Mouse (Mus musculus) testis, postnatal 14 days (tissue): ENCODE measurements around the gene Col4a2.

Experiments
- DNase-seq: peaks from one replicate; pipeline ENCODE4 v3.0.0; 2021; ENCODE audit warnings: low spot score

Gene Col4a2

DNA sequence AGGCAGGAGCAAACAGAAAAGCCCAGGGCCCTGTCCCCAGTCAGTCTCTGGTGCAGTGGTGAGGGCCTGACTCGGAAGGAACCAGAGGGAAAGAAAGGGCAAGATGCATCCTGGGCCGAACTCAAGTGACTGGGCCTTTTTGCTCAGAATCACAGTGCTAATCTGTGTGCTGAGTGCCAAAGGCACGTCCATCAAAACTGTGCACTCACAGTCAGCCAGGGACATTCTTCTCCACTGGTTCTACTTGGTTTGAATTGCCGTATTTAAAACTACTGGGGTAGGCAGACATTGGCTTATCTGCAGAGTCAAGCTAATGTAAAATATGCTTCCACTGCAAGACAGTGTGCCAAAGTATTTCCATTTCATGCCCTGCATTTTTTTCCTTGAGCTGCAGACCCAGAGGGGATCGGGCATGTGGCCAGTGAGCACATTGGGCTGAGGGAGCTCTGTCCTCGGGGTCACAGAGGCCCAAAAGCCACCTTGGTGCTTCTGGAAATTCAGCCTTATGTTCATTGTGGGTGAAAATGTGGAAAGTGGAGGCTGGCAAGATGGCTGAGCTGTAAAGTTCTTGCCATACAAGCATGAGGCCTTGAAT lies 12.3 kb downstream of the Col4a2 start:
- DNase-seq = no peak

DNA sequence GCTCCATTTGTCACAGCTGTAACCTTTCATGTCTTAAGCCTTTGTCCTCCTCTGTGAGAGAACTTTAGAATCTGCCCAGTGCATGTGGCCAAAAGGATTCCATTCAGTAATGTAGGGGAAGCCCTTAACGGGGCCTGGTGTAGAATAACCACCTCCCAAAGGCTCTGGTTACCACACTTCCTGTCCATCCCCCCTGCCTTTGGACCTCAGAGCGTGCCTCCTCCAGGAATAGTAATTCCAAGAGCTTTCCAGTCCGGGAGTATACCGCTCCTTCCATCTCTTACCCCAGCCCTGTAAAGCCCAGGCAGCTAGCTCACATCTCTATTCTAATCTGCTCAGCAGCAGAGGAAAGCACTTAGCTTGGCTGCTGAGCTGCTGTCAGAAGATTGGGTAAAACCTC lies 14.7 kb downstream of the Col4a2 start:
- no peak for DNase-seq

DNA sequence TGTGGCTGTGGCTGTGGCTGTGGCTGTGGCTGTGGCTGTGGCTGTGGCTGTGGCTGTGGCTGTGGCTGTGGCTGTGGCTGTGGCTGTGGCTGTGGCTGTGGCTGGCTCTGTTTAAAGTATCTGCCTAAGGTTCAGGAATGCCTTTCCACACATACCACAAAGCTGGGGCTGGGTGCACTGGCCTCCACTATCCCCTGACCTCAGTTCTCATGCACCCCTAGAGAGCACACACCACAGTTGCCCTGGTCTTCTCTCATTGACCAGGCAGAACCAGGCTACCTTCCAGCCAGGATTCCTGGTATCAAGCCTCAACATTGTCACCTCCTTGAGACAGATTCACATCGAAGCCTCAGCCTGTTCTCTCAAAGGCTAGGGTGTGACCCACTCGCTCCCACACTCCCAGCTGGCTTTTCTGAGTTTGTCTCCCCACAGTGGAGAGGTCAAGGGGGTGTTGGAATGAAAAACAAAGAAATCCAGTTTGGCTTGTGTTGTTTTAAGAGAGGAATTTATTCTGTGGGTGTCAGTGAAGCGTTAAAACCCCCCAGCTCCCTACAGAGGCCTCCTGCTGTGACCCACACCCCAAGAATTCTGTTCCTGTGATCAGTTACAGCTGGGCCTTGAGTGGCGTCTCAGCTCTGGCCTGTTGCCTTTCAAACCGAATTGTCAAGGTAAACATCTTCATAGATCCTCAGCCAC lies 15.3 kb downstream of the Col4a2 start:
- no peak for DNase-seq

DNA sequence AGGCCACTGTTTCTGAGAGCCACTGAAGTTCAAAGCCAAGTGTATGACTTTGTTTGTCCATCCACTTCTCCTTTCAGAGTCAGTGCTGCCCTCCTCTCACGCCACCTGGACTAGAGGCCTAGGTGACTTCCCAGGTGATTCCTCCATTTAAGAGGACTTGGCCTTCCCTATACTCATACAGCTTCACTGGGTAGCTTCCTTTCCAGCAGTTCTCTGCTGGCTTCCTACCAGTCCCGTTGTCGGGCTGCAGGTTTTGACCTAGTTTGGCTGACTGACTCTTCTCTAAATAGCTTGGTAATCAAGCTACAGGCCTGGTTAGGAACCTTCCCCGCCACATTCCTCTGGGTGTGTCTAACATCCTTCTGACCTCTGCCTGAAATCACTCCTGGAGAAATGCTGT lies 19.0 kb downstream of the Col4a2 start:
- DNase-seq = no peak

DNA sequence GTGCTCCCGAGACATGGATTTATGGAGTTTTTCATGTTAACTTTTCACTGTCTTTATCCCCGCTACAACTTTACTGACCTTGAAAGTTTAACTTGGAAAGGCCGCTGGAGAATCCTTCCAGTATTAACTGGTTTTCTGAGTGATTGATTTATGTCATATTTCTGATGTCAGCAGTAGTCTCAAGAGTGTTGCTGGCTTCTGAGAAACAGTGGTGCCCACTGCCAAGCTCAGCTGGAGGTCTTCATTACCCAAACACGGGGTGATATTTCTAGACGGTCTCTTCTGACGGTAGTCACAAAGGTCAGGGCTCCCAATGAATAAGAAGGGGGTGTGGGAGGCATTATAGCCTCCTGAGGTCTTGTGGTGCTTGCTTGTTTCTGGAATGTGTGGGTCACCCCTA lies 21.1 kb downstream of the Col4a2 start:
- DNase-seq = no peak

DNA sequence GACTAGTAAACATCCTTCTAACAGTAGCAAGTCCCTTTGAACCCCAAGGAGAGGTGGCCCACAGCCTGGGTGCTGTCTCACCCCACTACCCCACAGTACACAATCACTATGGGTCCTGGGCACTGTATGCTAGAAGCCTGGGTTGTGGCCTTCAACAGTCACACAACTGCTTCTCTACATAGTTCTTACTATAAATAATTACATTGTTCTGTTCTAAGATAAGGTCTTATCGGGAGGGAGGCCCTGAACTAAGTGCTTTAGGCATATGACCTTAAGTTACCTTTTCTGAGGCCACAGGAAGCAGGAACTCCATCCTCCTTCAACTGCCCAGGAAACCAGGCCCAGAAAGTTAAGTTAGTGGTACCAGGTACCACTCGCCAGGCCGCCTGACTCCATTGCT lies 21.9 kb downstream of the Col4a2 start:
- no peak for DNase-seq

DNA sequence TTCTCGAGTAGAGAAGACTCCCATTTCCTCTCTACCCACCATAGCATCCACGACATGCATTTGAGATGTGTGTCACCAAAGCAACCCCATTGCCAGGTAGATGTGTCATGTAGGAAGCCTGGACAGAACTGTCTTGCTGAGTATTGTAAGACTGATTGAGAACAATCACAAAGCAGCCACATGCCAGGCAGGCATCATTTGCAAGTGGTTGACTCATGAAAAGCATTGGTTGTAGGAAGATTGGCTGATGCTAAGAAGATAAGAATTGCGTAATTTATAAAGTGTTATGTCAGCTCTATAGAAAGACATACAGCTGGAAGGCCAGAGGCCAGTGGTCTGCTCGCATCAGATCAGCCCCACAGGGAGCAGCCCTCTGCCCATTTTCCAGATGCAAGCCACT lies 22.6 kb downstream of the Col4a2 start:
- DNase-seq = no peak

DNA sequence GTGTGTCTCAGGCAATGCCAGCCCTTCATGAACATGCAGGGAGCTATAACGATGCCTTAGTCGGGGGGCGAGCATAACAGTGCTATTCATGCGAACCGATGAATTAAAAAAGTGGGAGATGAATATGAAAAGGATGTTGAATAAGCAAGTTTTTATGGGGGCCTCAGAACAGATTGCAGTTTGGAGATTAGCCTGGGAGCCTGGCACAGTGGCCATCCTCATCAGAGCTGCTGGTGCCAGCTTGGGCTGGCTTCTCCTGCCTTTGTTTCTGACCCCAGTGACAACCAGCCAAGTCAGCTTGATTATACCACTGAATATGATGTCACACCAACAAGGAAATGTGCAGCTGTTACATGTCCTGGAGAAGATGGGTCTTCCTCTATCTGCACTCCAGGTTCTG lies 23.7 kb downstream of the Col4a2 start:
- no peak for DNase-seq

DNA sequence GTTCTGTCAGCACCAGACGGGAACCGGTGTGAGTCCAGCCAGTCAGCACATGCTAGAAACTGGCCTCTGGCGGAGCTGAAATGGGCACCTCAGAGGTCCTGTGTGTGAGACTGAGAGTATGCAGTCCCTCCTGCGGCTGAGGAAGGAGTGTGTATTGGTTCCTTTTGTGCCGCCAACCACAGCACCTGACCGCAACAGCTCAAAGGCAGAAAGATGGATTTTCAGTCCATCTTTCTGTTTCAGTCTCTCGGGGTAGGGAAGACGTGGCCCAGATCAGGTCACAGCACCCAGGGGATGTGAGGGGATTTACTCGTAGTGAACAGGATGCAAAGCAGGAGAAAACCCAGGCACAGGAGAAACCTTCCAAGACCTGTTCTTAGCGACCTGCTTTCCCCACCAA lies 25.0 kb downstream of the Col4a2 start:
- no peak for DNase-seq

DNA sequence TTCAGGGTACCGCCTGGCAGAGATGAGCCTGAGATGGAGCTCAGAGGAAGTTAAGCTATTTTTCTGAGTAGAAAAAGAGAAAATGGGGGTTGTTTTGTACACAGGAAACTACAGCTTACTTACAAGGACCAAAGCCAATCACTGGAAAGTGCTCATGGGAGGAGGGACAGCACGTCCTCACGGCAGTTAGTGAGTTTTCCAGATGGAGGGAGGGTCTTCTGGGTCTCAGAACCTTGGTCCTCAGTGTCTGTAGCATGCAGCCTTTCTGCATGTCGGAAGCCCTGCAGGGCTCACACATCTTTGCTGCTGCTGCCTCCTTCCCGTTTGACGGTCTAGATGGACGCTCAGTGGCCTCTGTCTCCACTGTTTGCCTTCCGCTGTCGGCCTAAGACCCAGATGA lies 25.9 kb downstream of the Col4a2 start:
- no peak for DNase-seq

DNA sequence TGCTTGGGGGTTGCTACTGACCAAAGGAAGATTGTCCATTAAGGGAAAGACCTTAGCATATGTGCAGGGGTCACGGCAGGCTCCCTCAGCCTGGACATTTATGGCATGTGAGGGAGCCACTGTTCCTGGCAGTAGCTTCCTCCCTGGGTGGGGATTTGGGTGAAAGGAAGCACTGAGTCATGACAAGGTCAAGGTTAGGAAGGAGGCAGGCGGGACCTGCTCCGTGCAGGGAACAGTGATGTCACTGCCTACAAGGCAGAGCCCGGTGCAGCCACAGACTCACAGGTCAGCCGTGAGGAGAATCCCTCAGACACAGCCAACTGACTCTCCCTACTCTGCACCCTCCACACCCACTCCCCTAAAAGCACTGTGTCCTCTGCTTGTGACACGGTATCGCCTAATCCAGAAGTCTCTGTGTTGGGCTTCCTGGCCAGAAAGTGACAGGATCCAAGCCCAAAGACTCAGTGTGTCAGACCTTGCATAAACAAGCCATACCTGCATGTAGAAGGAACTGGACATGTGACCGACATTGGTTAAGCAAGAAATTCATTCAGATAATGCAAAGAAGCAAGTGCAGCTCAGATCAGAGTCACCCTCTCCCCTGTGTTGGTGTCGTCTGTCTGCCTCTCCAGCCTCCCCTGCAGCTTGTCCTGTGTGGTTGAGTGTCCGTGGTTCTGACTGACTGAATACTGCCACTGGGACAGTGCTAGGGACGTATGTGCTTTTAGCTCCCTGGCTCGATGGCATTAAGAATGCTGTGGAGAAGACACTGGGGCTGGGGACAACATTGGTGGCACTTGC lies 27.9 kb downstream of the Col4a2 start:
- DNase-seq = no peak

DNA sequence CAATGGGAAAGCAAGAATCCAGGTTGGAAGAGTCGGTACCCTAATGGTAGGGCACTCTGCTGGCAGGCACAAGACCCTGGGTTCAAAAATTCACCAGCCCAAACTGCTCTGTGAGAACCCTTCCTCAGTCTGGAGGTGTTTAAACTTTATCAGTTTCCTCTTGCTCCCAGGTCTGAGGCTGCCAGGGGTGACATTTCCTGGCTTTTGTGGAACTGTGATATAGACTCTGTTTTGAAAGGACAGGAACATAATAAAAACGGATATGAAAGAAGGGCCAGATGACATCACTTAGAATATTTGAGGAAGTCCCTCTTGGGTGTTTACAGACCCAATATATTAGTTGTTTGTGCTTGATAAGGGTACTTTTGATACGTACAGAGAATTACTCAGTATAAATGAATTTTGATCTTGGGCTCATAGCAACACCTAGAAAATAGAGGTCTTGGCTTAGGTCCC lies 28.5 kb downstream of the Col4a2 start:
- no peak for DNase-seq

DNA sequence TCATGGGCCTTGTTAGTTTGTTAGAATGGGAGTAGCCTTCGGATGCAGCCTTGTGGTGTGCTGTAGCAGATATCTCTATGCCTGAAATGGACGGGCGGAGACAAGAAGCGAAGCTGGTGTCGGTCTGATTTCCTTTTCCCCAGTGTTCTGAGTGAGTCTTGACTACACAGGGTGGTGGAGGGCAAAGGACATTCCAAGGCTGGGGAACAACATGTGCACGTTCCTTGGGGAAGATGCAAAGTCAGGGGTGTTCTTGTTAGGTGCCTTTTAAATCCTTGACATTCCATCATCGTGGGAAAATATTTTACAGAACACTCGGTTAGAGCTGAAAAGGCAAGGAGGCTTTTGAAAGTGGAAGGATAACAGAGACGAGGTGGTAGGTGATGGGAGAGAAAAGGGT lies 31.9 kb downstream of the Col4a2 start:
- DNase-seq = no peak

DNA sequence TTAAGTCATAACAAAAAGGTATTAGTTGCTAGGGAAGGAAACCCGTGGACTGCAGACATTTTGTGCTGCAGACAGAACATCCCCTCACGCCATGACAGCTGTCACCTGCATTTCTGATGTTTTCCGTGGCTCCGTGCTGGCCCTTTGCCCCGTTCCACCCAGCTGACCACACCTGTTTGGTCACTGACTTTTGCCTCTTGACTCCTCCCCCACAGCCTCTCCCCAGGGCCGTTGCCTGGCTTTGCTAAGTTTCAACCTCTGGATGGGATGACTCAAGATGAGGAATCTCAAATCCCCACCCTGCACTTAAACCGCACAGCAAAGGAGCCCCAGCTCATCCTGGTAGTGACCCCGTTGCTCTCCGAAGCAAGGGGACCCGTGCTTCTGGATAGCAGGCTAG lies 33.6 kb downstream of the Col4a2 start:
- DNase-seq = no peak

DNA sequence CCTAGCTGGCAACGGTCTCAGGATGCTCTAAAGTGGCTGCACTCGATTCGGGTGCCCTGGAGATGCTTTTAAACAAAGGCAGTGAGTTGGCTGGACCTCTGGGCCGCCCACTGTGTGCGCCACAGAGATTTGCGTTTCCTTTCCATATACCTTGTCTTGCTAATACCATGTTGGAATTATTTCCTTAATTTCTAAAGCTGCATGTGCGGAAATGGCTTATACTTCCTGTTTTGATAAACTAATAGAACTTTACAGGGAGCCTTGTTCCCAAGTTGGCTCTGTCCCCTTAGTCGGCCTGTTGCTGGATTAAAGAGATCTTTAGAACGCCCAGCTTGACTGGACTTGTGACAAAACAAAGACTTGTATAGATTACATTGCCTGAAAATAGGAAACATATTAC lies 35.1 kb downstream of the Col4a2 start:
- no peak for DNase-seq

DNA sequence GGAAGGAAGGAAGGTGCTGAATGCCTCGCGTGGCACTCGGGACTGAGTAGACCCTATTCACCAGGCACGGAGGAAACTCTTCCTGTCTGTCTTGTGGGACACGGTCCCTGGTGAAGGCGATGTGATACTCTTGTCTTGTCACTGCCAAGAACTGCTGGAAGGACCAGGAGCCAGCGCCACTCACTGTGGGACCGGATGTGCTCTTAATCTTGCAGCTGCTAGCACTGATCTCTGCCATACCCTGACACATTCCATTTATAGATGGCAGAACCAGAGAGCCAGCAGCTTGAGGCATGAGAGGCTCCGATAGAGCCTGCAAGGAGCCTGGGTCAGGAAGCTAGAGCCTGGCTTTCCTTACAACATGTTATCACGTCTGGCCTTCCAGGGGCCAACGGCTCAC lies 36.0 kb downstream of the Col4a2 start:
- DNase-seq = no peak

DNA sequence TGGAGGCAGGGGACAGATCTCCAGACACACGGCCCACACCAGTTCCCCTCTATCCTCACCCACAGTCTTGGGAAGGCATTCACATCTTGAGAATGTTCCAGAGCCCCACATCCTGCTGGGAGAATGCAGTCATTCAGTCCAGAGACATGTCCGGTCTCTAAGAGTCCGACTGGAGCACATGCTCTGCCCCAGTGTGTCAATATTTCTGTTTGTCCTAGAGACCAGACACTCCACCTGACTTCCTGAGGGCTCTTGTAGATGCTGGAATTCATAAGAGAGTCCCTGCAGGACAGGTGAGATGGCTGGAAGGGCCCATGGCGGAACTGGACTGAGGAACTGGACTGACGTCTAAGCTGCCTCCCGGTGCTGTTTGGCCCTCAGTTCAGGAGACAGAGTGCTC lies 38.8 kb downstream of the Col4a2 start:
- DNase-seq = no peak

DNA sequence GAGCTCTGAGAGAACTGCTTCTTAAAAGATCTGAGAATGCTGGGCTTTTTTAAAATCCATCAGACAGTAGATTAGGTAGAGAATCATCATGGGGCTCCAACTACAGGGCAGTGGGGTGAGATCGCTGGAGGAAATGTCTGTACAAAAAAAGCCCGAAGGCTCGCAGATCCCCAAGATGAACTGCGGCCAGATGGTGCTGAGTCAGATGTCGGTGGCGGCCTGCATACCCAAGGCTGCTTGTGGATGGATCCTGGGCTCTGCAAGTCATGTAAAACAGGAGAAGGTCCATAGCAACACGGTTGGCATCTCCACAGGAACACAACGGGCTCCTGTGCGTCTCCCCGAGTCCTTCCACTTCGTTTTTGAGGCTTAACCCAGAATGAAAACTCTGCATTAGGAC lies 39.9 kb downstream of the Col4a2 start:
- no peak for DNase-seq

DNA sequence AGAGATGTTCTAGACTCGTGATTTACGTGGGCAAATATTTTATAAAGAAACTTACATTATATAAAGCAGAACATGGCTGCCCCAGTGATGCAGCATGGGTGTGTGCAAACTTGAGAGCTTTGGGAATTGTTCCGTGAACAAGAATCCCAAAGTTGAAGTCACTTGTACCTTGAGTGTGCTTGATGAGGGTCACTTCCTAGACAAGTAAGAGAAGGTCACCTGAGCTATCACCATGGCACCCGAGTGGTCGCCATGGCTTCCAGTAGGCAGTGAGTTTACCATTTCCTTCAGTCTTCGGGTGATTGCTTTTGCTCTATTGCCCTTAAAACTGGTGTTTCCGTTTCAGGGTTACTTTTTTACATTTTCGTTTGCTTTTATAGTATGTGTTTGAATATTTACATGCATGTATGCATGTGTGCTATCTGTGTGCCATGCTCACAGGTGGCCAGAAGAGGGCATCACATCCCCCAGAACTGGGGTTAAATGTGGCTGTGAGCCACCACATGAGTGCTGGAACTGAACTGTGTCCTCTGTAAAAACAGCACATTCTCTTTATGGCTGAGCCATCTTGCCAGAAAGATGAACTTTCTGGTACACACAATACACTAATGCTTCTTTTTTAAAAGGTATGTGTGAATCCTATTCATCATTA lies 42.3 kb downstream of the Col4a2 start:
- no peak for DNase-seq

DNA sequence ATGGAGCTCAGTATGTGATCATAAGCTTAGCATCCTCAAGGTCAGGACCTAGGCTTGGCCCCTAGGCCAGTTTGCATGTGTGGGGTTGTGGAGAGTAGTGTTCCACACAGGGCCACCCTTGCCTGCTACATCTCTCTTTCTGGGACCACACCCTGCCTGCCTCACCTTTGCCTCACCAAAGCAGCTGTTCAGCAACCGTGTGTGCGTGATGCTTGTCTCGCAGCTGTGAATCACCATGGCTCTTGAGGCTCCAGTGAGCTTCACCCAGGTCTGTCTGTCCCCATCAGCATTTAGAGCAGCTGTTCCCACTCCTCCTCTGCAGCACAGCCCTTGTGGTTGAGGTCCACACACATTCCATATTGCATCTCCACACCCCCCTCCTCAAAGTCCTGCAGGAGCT lies 43.3 kb downstream of the Col4a2 start:
- no peak for DNase-seq

DNA sequence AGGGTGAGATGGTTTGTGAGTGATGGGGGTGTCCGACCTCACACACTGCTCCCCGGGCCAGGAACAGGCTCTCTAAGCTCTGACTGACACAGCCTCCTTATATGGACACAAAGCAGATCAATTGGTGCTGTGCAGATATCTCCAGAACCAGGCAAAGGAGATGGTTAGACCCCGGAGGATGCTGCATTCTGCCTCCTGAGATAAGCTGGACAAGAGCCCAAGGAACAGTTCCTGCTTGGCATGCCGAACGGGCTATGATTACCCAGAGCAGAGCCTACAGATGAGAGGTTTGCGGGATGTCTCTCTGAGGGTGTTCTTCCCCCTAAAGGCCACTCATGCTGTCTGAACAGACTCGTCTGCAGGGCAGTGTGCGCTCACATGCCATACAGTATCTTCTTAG lies 44.2 kb downstream of the Col4a2 start:
- DNase-seq = no peak

DNA sequence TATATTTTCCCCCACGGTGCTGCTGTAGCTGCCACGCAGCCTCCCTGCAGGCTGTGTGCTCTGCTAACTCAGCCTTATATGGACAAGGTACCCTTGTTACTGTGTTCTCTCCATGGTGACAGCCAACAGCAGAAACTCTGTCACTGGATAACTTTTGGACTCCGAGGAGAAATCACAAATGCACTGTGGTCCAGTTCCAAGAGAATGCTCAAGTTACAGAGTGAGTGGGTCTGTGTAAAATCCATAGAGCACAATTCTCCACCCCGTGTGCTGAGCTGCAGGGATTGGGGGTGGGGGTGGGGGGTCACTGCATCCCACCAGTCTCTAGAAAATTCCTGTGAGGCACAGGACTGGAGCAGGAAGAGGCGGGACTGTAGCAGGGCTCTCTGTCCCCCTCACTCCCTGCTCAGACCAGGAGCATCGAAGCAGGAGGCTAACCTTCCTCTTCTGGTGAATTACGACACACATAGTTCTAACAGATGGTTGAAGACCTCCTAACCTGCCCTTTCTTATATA lies 45.4 kb downstream of the Col4a2 start:
- DNase-seq = no peak

DNA sequence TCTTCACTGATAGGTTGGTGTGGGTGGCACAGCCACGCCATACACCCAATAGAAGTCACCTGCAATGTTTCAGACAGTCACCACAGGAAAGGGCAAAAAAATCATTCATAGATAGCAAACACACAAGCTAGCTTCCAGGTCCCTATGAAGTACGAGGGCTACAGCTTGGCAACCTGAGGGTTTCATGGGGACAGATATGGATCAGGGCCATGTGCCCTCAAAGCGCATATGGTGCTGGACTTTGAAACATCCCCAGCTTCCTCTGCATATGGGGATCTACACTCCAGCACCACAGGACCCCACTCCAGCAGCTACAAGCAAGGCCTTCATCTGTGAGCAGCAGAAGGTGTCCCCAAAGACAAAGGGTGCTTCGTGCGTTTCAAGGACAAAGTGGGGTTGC lies 47.2 kb downstream of the Col4a2 start:
- DNase-seq = no peak
